Mouse (Mus musculus): ENCODE measurements at regions not wholly inside any gene's neighbourhood (a gene's known extent, or its start where the extent isn't known, plus 50 kb on each side); places are given as distances from the start of the nearest gene placed in this dataset.

DNA sequence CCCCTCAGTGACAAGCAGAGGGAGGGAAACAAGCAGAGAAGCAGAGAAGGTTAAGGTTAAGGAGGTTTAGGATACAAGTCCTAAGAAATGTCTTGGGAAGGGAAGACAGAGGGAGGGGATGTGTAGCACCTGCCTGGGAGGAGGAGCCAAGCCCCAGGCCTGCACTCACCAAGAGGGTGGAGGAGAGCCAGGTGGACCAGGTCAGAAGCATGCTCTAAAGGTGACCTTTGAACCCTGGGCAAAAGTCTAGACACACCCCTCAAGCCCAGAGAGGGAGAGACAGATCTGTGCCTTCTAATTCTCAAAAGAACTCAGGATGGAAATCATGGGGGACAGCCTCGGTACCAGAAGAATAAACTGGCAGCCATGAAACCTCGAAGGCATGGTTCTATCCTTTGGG, 54.4 kb upstream of the Calm2 start:
- DNase-seq (ENCODE audit: extremely low read depth, low read depth, low spot score): no peak

DNA sequence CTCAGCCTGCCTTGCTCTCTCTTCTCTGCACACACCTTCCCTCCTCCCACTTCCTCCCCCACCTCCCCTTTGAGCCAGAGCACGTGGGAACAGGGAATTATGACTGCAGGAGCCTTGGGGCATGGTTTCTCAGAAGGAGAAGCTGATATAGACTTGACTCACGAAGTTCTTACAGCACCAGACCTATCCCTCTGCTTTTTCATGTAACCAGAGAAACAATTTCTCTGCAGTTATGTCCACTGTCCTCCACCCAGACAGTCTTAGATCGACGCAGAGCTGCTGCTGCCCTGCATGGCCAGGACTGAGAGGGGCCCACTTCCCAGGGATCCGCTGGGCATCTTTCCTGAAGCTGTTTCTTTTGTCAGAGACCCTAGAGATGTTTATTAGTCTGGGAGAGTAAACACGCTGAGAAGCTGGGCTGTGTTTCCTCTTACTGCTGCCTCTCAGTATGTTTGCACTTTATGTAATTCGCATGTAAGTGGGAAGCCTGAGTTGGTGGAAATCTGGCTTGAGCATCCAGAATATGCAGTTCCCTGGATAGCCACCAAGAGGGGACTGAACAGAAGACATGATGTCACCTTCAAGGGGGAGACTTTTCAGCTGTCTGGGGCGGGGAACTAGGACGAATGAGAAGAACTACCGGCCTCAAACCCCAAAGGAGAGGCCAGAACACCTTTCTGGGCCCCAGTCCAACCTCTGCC, 55.1 kb upstream of the Calm2 start:
- DNase-seq (ENCODE audit: extremely low read depth, low read depth, low spot score): no peak

DNA sequence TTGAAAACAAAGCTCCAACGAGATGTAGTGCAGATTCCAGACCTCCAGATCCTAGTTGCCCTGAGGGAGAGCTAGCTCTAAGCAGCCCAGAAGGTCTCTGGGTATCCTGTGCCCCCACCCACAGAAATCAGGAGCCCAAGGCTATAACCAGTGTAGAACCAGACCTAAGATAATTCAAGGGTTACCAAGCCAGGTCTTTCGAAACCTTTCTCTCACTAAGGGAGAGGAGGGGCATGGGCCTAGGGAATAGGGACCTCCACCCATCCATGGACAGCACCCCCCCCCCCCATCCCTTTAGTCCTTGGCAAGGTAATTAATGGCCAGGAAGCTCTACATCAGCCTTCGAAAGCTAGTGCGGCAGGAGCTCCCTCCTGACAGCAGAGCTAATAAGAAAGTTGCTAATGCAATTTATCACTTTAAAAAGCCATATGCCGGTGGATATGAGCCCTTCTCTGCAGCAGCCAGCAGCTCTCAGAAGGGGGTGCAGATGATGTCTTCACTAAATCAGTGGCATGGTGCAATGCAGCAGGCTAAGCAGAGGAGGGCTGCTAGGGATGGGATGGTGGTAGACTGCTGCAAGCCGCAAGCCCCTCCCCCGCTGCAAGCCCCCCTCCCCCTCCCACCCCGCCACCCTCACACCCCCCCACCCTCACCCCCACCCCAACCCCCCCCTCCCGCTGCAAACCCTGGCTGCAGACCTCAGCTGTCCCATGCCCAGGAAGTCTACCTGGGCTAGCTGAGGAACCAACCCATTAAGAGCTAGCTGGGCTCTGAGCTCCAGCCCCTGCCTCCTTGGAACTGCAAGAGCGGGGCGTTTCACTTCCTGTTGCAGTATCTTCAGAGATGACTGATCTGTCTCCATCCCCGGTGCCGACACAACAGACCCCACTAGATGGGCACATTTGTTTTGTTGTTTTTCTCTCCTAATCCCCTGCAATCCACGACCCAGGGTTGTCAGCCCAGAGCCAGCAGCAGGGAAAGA, 55.9 kb upstream of the Calm2 start:
- DNase-seq (ENCODE audit: extremely low read depth, low read depth, low spot score): no peak

DNA sequence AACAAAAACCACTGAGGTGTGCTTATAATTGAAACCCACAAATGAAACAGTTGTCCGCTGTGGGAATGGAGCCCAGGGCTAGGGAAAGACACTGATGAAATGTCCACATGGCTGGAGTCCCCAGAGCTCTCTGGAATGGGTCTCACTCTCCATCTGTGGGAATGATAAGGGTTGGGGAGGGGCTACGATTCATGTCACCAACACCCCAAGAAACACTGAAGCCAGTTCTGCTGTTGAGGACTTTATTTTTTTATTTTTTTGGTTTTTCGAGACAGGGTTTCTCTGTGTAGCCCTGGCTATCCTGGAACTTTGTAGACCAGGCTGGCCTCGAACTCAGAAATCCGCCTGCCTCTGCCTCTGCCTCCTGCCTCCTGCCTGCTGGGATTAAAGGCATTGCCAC, 56.8 kb upstream of the Calm2 start:
- no peak for DNase-seq (ENCODE audit: extremely low read depth, low read depth, low spot score)

DNA sequence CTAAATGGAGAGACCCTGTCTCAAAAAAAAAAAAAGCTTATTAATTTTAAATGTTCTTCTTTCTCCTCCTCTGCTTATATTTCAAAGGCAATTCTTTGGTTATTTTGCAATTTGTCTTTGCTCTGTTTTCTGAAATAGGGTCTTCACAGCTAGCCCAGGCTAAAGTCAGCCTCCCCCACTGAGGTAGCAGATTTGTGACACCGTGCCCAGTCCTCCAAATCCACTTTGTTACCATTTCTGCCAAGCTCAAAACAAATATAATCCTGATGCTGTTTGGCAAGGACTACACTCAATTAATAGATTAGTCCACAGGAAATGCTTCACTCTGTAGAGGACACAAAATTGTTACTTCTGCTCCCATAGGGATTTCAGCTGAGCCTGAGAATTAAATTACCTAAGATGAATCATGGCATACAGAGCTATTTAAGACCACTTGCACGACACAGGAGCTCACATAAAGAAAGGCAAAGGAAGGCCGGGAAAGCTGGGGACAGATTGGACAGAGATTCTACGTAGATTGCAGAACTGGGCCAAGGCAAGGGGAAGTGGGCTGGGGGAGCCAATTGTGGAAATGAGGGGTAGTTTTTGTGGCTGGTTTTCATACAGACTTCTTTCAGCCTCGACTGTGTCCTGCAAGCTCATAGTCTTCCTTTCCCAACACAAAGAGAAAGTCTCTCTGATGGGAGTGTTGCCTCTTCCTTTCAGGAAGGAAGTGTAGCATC, 58.4 kb upstream of the Calm2 start:
- DNase-seq (ENCODE audit: extremely low read depth, low read depth, low spot score): no peak

DNA sequence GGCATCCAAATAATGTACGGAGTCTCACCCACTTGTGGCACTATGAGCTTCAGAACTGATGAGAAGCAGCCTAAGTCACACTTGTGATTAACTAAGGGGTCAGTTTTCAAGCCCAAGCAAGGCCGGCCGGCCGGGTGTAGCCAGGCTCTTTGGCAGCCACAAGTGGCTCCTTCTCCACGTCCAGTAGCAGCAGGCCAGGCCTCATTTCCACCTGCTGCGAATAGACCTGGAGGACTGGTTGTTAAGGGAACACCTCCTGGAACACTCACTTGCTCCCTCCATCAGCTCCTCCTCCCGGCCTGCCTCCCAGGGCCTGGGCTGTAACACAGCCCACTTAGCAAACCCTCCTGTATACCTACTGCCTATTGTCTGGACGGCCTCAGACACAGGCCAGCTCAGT, 61.1 kb upstream of the Calm2 start:
- no peak for DNase-seq (ENCODE audit: extremely low read depth, low read depth, low spot score)

DNA sequence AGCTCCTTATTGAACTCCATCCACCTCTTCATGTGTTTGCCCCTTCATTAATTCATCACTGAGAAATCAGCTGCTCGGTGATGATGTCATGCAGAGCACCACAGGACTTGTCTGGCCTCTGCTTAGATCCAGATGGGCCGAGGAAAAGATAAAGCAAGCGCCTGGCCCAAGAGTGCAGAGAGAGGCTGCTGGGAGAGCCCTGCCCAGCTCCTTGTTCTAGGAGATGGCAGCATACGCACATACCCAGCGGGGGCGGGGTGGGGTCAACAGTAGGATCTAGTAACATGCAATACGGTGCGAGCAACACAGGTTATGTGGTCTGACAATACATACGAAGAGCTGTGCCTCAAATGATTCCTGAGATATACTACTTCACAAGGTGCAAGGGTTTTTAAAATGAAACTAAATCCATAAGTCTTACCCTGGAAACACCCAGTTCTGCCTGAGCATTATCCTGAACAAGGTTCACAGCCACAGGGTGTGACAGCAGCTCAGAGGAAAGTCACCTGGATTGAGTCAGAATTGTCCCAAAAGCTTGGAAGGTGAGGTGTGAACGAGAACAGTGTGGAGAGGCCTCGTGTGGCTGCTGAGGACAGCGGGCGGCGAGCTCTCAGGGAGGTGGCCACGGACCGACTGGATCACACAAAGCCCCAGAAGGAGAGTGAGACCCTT, 62.0 kb upstream of the Calm2 start:
- DNase-seq (ENCODE audit: extremely low read depth, low read depth, low spot score): no peak

DNA sequence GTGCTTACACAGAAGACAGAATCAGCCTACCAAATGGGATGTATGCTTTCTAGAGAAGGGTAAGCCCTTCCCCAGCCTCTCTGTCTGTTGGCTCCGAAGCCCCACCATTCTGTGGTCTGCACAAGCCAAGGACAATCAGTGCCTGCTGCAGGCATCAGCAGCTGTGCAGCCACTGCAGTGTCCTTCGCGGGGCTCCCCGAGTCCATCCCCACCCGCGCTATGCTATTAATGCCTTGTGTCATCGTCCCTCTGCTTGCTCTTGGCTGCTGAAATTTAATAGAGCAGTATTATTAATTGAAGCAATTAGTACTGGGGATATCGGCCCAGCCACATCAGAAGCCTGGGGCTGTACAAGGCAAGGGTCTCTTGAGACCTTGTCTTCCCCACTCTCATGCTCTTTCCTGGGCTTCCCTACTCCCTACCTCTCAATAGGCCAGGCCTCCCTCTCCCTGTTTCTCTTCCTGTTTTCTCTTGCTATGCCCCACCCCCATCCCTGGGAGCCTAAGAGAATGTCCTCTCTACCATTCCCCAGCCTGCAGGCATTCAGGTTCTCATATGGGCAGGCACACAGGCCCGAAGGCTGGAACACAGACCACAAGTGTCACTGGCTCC, 65.4 kb upstream of the Calm2 start:
- no peak for DNase-seq (ENCODE audit: extremely low read depth, low read depth, low spot score)

DNA sequence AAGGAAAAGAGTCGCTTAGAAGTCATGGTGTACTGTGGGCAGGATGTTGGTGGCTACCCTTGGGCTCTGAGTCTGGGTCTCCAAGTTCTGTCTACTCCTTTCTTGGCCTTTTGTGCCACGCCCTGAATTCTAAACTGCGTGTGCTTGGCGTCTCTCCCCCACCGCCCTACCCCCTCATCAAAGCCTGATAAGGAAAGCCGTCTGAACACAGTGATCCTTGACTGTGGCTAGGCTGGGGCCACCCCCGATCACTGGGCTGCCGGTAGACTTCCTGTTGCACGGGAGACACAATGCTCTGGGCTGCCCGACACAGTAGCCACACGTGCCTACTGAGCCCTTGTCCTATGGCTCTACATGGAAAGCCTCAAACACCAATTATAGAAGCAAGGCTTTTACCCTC, 67.1 kb upstream of the Calm2 start:
- DNase-seq (ENCODE audit: extremely low read depth, low read depth, low spot score): no peak

DNA sequence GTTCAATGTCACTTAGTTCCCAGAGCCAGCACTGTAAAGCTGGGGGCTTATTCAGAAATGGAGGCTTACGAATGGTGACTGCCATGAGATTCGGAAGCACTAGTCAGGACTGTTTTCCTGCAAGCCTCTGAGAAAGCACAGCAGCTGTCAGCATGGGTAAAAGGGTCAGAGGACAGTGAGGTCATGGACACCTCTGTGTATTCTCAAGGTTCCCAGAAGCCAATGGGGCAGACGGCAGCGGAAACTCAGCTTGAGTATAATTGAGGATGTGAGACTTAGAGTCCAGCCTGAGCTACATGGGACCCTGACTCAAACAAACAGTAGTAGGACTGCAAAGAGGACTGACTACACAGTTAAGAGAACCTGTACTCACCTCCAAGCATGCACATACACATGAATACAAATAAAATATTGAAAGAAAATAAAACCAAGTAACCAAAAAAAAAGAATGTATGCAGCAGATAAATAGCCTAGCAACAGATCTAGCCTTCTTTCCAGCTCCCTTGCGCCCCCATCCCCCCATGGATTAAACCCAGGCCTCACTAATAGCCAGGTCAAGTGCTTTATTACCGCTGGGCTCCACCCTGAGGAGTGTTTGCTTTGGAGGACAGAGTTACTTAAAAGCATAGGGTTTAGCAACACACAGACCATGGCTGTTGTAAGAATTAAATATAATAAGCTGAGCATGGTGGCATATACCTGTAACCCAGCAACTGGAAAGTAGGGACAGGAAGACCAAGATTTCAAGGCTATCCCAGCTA, 67.8 kb upstream of the Calm2 start:
- no peak for DNase-seq (ENCODE audit: extremely low read depth, low read depth, low spot score)

DNA sequence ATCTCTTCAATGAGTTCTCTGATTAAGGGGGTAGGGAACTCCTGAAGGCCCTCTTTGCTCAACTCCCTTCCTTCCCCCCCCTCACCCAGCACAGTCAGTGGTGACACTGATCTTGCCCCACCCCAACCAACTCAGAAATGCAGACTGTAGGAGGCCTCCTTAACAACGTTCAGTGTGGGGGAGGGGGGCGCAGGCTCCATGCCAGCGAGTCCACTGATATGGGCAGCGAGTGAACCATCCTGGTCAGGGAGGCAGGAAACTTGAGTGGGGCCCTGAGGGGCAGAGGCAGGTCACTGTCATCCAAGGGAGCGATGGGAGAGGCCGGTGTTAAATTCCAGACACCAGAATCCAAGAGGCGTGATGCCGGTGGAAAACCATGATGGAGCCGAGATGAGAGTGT, 70.5 kb upstream of the Calm2 start:
- DNase-seq (ENCODE audit: extremely low read depth, low read depth, low spot score): no peak

DNA sequence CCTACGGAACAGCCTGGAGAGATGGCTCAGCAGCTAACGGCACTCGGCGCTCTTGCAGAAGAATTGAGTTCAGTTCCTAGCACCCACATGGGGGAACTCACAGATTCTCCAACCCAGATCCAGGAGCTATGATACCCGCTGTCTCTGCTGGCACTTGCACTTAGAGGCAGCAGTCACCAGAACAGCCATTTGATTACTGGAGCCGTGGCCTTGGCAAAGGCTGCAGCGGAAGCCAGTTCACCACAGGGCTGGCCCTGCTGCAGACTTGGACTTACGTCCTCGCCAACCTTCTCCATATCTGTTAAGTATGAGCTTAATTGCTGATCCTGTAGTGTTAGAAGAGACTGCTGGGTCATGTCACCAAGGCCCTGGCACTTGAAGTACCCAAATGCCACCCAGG, 72.7 kb upstream of the Calm2 start:
- no peak for DNase-seq (ENCODE audit: extremely low read depth, low read depth, low spot score)

DNA sequence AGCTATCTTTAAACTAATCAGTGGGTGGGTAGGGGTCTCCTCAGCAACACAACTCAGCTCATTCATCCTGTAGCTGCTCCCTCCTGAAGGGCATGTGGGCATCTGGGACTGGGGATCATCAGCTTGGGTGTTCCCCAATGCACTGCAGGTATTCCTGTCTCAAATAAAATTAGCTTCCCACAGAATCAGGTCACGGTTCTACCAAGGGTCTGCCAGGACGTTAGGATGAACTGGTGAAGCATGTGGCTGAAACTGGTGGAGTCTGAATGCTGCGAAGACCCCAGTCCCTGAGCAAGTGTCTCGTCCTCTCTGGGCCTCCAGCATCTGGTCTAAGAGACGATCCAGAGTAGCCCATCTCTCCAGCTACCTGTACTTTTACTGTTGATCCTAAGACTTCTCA, 74.1 kb upstream of the Calm2 start:
- no peak for DNase-seq (ENCODE audit: extremely low read depth, low read depth, low spot score)

DNA sequence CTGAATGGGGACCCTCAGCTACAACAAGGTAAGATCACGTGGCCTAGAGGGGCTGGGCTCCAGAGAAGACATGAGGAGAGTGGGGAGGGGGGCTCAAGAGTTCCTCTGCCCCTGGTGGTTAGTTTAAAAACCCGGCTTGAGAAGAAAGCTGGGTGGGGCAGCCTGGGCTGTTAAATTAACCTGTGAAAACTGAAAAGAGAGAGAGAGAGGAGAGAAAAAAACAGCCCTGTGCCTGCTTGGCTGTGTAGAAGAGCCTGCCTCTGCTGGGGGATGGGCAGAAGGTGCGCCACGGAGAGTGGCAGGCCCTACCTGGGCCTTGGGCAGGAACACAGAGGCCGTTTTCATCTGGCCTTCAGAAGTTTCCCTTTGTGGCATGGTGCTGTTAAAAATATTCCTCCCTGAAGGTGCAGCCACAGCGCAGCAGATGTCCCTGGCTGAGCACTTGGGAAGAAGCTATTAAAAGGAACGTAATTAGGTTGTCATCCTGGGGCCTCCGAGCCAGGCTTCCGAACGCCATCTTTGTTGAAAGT, 75.0 kb upstream of the Calm2 start:
- DNase-seq (ENCODE audit: extremely low read depth, low read depth, low spot score): no peak

DNA sequence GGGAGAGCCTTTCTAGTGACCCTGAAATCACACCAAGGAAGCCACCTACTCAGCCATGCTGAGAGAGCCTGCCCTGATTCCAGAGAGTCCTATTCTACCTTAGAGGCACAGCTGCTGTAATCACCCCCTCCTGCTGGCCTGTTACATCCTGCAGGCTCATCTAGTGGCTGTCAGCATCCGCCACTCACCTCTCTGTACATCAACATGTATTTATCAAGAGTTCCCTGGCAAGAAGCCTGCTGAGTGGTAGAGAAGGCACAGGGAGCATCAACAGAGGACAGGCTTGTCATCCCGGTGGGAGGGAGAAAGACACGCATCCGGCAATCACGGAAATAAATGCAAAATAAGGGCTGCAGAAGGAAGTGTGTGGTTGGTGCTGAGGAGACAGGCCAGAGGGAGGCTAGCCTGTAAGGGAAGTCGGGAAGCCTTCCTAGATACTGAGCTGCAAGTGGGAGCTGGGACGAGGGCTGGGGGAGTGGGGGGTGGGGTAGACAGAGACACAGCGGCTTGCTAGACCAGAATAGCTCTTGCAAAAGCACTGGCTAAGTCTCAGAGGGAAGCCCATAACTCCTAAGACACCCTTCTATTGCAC, 75.9 kb upstream of the Calm2 start:
- DNase-seq (ENCODE audit: extremely low read depth, low read depth, low spot score): no peak

DNA sequence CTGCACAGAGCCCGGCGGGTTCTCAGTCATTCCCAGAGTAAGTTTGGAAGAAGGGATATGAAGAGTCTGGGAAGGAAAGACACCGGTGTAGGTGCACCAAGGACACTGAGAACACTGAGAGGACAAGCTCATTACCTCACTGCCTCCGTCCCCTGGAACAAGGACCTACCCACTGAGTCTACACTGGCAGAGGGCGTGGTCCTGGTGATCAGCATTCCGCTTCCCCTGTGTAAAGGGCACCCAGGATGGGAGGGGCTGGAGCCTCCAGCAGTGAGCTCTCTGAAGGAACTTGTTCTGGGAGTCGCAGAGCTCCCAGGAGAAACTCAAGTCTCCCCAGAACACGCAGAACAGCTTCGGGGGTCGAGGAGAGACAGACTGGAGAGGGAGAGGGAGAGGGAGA, 76.9 kb upstream of the Calm2 start:
- no peak for DNase-seq (ENCODE audit: extremely low read depth, low read depth, low spot score)

DNA sequence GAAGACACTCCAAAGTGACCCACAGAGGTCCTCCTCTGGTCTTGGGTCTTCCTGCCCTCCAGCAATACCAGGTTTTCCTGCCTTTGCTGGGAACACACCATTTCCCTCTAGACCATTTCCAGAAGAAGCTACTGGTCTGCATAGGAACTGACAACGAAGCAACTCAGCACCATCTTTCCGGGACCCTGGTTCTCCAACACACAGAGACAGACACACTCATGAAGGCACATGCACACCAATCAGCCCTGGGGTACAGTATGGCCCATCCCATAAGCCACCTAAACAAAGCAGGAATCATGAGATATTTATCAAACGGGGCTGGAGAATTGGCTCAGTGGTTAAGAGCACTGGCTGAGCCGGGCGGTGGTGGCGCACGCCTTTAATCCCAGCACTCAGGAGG, 80.4 kb upstream of the Calm2 start:
- no peak for DNase-seq (ENCODE audit: extremely low read depth, low read depth, low spot score)

DNA sequence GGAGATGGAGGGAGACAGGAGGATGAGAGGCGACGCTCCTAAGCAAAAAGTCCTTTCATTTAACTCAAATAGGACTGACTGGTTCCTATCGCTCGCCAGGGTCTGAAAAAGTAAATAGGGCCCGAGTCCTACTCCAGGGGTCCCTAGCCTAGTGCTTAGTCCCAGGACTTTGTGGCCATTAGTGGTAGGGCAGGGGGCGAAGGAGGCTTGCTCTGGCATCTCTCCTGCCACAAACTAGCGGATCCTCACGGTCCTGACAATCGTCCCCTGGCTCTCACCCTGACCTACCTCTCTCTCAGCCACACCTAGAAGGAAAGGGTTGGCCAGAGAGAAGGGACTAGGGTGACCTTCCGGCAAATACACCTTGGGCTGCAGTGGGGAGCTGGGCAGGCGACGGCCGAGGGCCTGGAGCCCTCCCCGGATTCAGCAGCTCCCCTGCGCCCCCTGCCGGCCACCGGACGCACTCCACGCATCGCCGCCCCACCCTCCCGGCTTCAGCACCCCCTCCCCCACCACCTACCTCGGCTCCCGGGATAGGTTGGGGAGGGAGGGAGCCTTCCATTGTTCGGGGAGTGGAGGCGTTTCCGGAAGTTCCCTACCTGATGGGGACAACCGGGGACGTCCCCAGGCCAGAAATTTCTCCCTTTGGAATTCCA, 83.6 kb upstream of the Calm2 start:
- DNase-seq (ENCODE audit: extremely low read depth, low read depth, low spot score): no peak
